Mouse (Mus musculus) c-Kit-negative CD71-positive TER-119-positive erythroid progenitor cells, embryonic 14.5 days (primary cell): ENCODE results near the gene Styx.
"Not testable (repeated sequence)": the region's sequence is repeated elsewhere in the genome, so short reads cannot be mapped to it uniquely, and the experiment has no call there.

ENCODE experiments used
- DNase-seq: peaks from one replicate; pipeline ENCODE4 v3.0.0-alpha.2; 2013; ENCODE audit warnings: low read depth, low spot score

Styx gene

DNA sequence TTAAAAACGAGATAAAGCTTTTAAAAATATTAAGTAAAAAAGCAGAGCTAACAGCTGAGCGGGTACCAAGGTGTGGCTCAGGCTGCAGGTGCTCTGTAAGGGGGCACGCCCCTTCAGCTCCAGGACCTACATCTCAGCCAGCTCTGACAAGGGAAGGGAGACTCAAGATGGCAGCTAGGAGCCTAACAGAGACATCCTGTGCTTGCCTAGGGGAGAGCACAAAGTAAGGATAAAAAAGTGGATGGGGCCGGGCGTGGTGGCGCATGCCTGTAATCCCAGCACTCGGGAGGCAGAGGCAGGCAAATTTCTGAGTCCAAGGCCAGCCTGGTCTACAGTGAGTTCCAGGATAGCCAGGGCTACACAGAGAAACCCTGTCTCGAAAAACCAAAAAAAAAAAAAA, 115.5 kb downstream of the Styx start:
- not testable (repeated sequence) for DNase-seq

- DNase-seq, result no peak
Observed at GRCm38 (mm10) chr14:45469446-45469845, 118.6 kb downstream of the Styx start.
